Mouse (Mus musculus) testis, adult 2 months (tissue): ENCODE measurements at regions not wholly inside any gene's neighbourhood (a gene's known extent, or its start where the extent isn't known, plus 50 kb on each side); places are given as distances from the start of the nearest gene placed in this dataset.

Experiments
- H3K27ac ChIP-seq: fragments of 200-500 bp; 2 replicates; pipeline ENCODE4 v1.5.1; 2012; ENCODE audit warnings: low read depth, low read length; ENCODE audit not compliant: control insufficient read depth, insufficient read depth
- H3K27me3 ChIP-seq: fragments of 200-500 bp; 2 replicates; pipeline ENCODE4 v1.6.1; 2012; ENCODE audit warnings: mild to moderate bottlenecking, low read length, moderate library complexity; ENCODE audit not compliant: control insufficient read depth, insufficient read depth
- H3K36me3 ChIP-seq: fragments of 200-500 bp; 2 replicates; pipeline ENCODE4 v1.6.1; 2012; ENCODE audit warnings: mild to moderate bottlenecking, low read length; ENCODE audit not compliant: control insufficient read depth, insufficient read depth
- H3K4me1 ChIP-seq: fragments of 200-500 bp; 2 replicates; pipeline ENCODE4 v1.6.1; 2012; ENCODE audit warnings: low read length; ENCODE audit not compliant: control insufficient read depth, insufficient read depth
- H3K4me3 ChIP-seq: fragments of 200-500 bp; 2 replicates; pipeline ENCODE4 v1.5.1; 2012; ENCODE audit warnings: low read depth, mild to moderate bottlenecking, low read length, moderate library complexity, mixed read lengths; ENCODE audit not compliant: control insufficient read depth
- CTCF ChIP-seq: fragments of 200-500 bp; IDR thresholded peaks from 2 replicates; pipeline ENCODE4 v1.5.1; 2012; ENCODE audit warnings: low read depth, mild to moderate bottlenecking, inconsistent platforms, low read length, moderate library complexity; ENCODE audit not compliant: control insufficient read depth, insufficient read depth, insufficient replicate concordance
- POLR2A ChIP-seq: fragments of 200-500 bp; IDR thresholded peaks from 2 replicates; pipeline ENCODE4 v1.6.1; 2012; ENCODE audit warnings: low read depth, mild to moderate bottlenecking, inconsistent platforms, low read length, moderate library complexity; ENCODE audit not compliant: control insufficient read depth

DNA sequence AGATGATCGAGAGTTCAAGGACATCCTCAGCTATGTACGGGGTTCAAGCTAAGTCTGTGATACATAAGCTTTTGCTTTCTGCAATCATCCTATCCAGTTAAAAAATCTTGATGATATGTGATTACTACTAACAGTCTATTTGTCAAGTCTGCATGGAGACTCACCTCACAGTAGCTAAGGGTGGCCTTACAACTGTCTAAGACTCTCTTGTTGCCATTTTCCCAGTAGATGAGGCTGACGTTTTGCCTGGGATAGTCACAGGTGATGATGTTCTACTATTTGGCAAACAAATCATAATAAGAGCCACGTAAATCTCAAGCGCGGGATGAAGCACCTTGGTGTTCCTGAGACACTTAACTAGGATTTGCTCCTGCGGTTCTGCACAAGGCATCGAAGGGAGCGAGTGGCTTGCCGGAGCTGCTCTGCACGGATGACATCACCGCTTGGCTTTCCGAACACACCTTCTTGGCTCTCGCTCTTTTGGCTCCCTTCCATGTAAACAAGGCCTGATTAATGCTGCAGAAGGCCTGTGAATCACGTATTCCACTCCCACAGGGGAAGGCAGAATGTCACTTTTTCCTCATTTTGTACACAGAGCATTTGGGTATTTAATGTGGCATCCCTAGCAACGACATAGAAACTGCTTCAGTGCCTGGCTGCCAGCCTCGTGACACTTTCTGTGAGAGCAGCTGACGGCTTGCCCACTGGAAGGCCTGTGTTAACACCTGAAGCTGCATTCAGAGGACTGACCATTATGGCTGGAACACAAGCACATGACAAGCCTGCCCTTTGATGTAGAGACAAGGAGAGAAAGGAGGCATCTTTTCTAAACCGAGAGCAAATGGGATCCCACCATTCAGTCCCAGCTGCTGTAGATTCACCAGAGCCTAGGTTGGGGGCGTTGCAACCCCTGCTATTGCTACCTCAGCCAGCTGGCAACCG, 260.5 kb upstream of the 4930412O13Rik start:
- no peak overlapping the region for H3K27ac ChIP-seq
- H3K4me3 ChIP-seq = no peak overlapping the region
- no peak for TF ChIP-seq CTCF
- TF ChIP-seq POLR2A = no peak
- H3K36me3 ChIP-seq = no peaks in the 10 kb centered on the region
- no peaks in the 10 kb centered on the region for H3K4me1 ChIP-seq
- no peaks in the 10 kb centered on the region for H3K27me3 ChIP-seq

DNA sequence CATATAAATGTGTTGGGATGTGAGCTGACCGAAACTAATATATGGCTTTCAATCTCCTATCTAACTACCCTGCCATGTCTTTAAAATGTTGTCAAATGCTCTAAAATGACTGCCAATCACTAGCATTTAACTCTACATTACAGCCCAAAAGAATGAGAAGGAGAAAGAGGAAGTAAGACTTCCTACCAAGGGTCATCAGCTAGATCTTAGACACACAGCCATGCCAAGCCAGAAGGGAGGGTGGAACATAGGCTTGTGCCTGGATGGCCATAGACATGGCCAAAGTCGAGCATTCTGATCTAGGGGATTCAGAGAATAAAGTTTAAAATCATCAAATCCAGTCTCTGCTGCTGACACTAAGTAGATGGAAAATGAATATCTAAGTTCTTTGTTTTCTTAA, 257.4 kb upstream of the 4930412O13Rik start:
- Histone ChIP-seq H3K4me3 (no peak overlapping the region), H3K27ac (no peak overlapping the region), H3K36me3 (no peaks in the 10 kb centered on the region), H3K4me1 (no peaks in the 10 kb centered on the region), H3K27me3 (no peaks in the 10 kb centered on the region)
- no peak for TF ChIP-seq POLR2A
- TF ChIP-seq CTCF = no peak

DNA sequence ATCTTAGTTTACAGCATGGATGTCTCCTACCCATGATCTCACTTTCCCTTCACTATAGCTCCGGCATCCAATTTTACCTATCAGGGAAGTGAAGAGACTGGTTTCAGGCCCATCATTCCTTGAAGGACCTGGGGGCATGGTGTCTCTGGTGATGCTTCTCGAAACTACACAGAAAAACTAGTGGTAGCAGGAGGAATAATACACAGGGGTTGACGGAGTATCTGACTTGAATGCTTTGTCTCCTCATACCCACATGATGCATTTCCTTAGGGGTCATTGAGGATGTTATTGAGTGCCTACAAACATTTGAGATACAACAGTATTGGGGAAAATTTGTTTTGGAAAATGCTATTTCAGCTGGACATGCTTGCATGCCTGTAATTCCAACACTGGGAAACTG, 253.0 kb upstream of the 4930412O13Rik start:
- Histone ChIP-seq H3K27me3 (no peaks in the 10 kb centered on the region), H3K4me3 (no peak overlapping the region), H3K36me3 (no peaks in the 10 kb centered on the region), H3K27ac (no peak overlapping the region), H3K4me1 (no peaks in the 10 kb centered on the region)
- TF ChIP-seq CTCF (no peak), POLR2A (no peak)

DNA sequence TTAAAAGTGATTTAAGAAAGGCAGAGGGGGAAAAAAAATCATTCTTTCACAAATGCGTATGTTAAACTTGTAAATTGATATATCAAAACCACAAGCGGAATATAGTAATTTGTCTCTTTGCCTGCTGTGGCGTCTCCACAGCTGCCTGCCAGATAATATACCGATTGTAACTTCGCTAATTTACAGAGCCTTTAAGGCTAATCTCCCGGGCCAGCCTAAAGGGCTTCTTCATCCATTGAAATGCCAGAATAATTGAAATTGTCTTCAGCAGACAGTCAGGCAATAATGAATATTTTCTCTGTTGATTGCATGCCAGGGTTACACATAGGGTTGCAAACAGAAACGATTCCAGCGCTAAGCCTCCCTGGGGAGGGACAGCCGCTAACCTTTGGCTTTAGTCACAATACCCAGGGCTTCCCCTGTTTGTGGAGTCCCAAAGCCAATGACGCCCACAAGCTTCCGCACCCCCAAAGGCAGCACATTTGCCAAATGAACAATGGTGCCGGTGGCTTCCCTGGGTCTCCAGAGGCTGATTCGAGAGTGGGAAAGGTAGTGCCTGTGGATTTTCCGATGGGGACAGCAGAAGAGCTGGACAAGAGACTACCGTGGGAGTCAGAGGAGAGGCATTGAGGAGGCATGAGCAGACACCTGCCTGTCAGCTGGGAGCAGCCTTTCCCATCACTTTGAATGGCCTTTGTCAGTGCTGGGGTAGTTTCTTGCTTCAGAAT, 248.2 kb upstream of the 4930412O13Rik start:
- no peaks in the 10 kb centered on the region for H3K36me3 ChIP-seq
- no peak for TF ChIP-seq POLR2A
- TF ChIP-seq CTCF = no peak
- no peak overlapping the region for H3K4me3 ChIP-seq
- H3K4me1 ChIP-seq = no peaks in the 10 kb centered on the region
- H3K27me3 ChIP-seq = no peaks in the 10 kb centered on the region
- no peak overlapping the region for H3K27ac ChIP-seq

DNA sequence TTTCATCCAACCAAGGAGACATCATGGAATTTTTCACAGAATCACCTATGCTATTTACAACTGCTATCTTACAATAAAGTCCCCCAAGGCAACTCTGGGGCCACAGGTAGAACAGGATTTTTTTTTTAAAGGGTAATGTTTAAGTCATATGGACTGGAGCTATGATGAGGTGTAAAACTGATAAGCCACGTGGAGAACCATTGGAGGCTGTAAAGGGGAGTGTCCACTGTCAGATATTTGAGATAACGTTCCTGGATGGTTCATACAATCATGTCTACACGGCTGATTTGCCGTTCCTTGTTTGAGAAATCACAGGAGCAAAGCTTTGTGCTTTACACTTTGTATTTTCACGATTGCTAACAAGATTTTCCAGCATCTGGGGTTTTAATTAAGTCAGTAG, 241.8 kb upstream of the 4930412O13Rik start:
- no peaks in the 10 kb centered on the region for H3K36me3 ChIP-seq
- no peaks in the 10 kb centered on the region for H3K4me1 ChIP-seq
- no peak overlapping the region for H3K4me3 ChIP-seq
- no peak for TF ChIP-seq POLR2A
- H3K27me3 ChIP-seq = no peaks in the 10 kb centered on the region
- no peak overlapping the region for H3K27ac ChIP-seq

DNA sequence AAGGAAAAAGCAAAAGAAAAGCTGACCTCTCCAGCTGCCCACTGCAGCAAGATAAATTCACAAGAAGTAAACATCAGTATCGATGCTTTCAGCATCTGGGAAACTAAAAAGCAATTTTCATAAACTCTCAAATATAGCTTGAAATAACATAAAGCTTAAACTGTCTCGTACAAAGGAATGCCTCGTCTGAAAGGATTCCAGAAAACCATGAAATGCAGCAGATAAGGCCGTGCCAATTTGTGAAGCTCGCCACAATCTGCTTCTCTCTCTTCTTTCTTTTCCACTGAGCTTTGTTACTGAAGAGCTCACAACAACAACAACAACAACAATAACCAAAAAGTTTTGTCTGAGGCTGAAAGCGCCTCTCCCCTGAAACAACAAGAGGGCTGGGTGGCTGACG, 239.4 kb upstream of the 4930412O13Rik start:
- TF ChIP-seq POLR2A = no peak
- no peak for TF ChIP-seq CTCF
- no peaks in the 10 kb centered on the region for H3K4me1 ChIP-seq
- no peaks in the 10 kb centered on the region for H3K27me3 ChIP-seq
- no peak overlapping the region for H3K4me3 ChIP-seq
- H3K36me3 ChIP-seq = no peaks in the 10 kb centered on the region
- H3K27ac ChIP-seq = no peak overlapping the region

DNA sequence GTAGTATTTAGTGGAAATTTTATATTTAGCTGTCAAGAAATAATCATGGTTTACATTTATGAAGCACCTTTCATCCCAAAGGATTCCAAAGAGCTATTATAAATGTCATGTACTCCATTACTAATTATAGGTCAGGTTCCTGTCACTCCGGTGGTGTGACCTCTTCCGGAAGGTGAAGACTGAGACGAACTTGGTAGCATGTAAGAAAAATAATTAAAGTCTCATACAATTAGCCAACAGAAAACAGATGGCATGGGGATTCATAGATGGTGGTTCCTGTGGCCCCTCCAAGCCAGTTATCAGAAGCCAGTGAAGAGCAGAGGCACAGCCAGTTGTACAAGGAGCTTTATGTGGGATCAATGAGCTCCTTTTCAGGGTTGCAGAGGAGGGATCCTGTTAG, 238.6 kb upstream of the 4930412O13Rik start:
- H3K4me1 ChIP-seq = no peaks in the 10 kb centered on the region
- H3K27me3 ChIP-seq = no peaks in the 10 kb centered on the region
- no peaks in the 10 kb centered on the region for H3K36me3 ChIP-seq
- TF ChIP-seq POLR2A (no peak), CTCF (no peak)
- no peak overlapping the region for H3K4me3 ChIP-seq
- no peak overlapping the region for H3K27ac ChIP-seq
